Mouse (Mus musculus) embryonic facial prominence, embryonic 10.5 days (tissue): ENCODE measurements around the gene Ssmem1. TPM values are rescaled to one million over a fixed set of nuclear protein-coding genes. Genes with fewer than 3 reads are reported as not detected.

Experiments
- DNase-seq: peaks from one replicate; pipeline ENCODE4 v3.0.0-alpha.2; 2017; ENCODE audit warnings: low spot score
- H3K27ac ChIP-seq: fragments of 300-500 bp; sonication (generic); replicated peaks from 2 replicates; pipeline ENCODE4 v1.5.1; 2016; ENCODE audit warnings: mild to moderate bottlenecking
- H3K27me3 ChIP-seq: fragments of 300-500 bp; sonication (generic); replicated peaks from 2 replicates; pipeline ENCODE4 v1.6.1; 2016; ENCODE audit warnings: low read depth, mild to moderate bottlenecking; ENCODE audit not compliant: poor library complexity, severe bottlenecking
- H3K36me3 ChIP-seq: fragments of 300-500 bp; sonication (generic); replicated peaks from 2 replicates; pipeline ENCODE4 v1.6.1; 2016; ENCODE audit warnings: mild to moderate bottlenecking, moderate library complexity
- H3K4me1 ChIP-seq: fragments of 300-500 bp; sonication (generic); 2 replicates; pipeline ENCODE4 v1.6.1; 2016
- H3K4me3 ChIP-seq: fragments of 300-500 bp; sonication (generic); 2 replicates; pipeline ENCODE4 v1.5.1; 2016; ENCODE audit warnings: mild to moderate bottlenecking, moderate library complexity
- H3K9me3 ChIP-seq: fragments of 300-500 bp; sonication (generic); 2 replicates; pipeline ENCODE4 v1.6.1; 2016; ENCODE audit warnings: mild to moderate bottlenecking
- WGBS: fragments of 180-500 bp; shearing (Covaris S2); methylation state at CpG from one replicate; pipeline ENCODE4 v1.1.7; 2016; 5-methylcytosine and 5-hydroxymethylcytosine counted together
- polyA plus RNA-seq: library from polyadenylated mRNA; unstranded; fragments of >200 nt; fragmentation: Nextera tagmentation; extraction: Ambion mirVana; gene quantifications from 2 replicates; pipeline ENCODE4 v1.2.1, GENCODE M21; 2016

The Ssmem1 gene
- polyA plus RNA-seq, 1 experiment from 2014 or later: 0.40 TPM

DNA sequence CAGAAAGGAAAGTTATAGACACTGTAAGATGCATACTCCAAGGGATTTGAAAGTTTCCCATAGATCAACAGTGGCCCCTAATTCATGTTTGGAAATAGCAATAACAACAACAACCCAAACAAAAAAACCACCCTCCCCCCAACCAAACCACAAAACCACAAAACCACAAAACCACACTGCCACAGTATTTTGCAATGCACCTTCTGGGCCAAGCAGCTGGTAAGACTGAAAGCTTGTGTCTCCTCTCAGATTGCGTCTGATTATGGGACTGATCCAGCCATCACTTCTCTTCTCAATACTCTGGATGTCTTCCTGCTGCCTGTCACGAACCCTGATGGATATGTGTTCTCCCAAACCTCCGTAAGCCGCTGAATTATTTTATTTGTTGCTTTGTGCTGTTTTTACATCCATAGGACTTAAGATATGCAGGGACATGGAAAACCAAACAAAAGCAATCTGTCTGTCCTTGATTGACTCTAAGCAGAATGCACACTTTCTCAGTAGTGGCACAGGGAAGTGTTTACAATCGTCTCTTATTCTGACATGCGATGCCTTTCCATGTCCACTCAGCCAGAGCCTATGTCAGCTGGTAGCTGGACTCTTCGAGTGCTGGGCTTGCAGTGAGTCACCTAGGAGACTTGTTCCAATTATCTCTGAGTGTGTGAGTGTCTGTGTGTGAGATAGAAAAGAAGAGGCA, 41.0 kb downstream of the Ssmem1 start:
- no peak for DNase-seq
- Histone ChIP-seq H3K27me3 (no peaks in the 10 kb centered on the region), H3K27ac (peak overlapping the region; percentile 87), H3K4me1 (peaks cover 82% of the 10 kb centered on the region), H3K36me3 (no peaks in the 10 kb centered on the region), H3K9me3 (no peaks in the 10 kb centered on the region), H3K4me3 (no peak overlapping the region)
- 80% methylated on average over 7 of the region's 7 CpGs for WGBS

DNA sequence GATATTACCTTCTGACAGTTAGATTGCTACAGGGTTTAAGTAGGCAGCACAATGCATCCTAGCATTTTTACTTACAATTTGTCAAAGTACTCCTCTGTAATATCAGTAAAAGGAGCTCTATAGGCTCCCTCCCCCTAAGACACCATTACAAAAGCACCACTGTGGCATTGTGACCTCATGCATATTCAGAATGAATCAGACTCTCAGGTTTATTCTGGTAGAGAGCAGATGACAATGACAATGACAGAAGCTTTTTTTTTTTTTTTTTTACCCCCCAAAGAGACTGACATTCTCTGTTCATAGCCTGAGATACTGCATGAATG, 41.5 kb downstream of the Ssmem1 start:
- no peaks in the 10 kb centered on the region for H3K27me3 ChIP-seq
- no peaks in the 10 kb centered on the region for H3K36me3 ChIP-seq
- DNase-seq: no peak
- peak overlapping the region; percentile 87 for H3K27ac ChIP-seq
- H3K9me3 ChIP-seq: no peaks in the 10 kb centered on the region
- H3K4me3 ChIP-seq: no peak overlapping the region
- peaks cover 82% of the 10 kb centered on the region for H3K4me1 ChIP-seq

DNA sequence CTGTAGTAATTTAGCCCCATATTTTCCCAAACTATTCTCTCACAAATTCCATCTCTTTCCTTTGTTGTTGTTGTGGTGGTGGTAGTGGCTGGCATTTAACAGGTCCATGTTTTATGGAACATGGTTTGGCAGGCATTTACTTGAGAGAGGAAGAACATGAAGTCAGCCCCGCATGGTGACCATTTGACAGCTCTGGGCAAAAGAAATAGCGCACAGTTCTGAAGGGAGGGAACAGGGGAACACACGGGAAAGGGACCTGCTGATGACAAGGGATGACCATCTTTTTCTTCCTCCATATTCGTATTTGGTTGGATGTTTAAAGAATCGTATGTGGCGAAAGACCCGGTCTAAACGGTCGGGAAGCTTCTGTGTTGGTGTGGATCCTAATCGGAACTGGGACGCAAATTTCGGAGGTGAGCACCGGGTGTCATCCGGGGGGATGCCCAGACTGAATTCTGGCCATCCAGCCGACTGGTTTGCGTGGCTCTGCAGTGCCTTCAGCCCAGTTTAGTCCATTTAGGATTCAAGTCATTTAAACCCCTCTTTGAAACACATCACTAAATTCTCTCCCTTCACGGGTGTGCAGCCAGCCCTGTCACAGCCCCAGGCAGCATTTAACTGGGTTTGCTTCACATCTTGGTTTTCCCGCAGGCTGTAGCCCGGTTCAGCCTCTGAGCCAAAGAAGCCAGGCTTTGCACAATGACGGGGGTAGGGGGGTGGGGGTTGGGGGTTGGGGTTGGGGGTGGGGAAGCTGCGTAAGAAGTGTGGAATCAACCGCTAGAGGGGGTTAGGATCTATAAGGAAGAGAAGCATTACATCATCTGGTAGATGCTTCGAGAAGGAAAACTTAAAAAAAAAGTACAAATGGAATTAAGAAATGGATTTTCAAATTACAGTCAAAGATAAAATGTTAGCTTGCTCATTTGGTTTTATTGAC, 42.3 kb downstream of the Ssmem1 start:
- peak overlapping the region; percentile 87 for H3K27ac ChIP-seq
- no peaks in the 10 kb centered on the region for H3K9me3 ChIP-seq
- H3K4me3 ChIP-seq: peak overlapping the region; percentile 39
- 22% methylated on average over 23 of the region's 23 CpGs for WGBS
- peak; percentile 70 for DNase-seq
- H3K27me3 ChIP-seq: no peaks in the 10 kb centered on the region
- no peaks in the 10 kb centered on the region for H3K36me3 ChIP-seq
- peaks cover 76% of the 10 kb centered on the region for H3K4me1 ChIP-seq

DNA sequence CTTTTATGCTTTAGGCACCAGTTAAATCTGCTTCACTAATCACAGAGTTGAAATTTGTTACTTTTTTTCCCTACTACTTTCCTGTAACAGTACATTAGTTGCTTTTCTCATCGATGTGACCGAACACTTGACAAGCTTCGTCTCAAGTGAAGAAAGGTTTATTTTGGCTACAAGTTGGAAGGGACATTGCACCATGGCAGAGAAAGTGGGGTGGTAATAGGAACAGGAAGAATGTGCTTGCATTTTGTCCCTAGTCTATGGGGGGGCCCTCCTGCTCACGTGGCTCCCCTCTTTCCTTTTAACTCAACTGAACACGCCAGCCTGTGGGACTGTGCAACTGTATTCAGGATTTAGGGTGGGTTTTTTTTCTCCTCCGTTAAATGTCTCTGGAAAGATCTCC, 43.0 kb downstream of the Ssmem1 start:
- DNase-seq: no peak
- H3K9me3 ChIP-seq: no peaks in the 10 kb centered on the region
- H3K4me1 ChIP-seq: peaks cover 69% of the 10 kb centered on the region
- H3K27me3 ChIP-seq: no peaks in the 10 kb centered on the region
- WGBS: 57% methylated on average over 6 of the region's 6 CpGs
- peak overlapping the region; percentile 87 for H3K27ac ChIP-seq
- no peak overlapping the region for H3K4me3 ChIP-seq
- H3K36me3 ChIP-seq: no peaks in the 10 kb centered on the region

DNA sequence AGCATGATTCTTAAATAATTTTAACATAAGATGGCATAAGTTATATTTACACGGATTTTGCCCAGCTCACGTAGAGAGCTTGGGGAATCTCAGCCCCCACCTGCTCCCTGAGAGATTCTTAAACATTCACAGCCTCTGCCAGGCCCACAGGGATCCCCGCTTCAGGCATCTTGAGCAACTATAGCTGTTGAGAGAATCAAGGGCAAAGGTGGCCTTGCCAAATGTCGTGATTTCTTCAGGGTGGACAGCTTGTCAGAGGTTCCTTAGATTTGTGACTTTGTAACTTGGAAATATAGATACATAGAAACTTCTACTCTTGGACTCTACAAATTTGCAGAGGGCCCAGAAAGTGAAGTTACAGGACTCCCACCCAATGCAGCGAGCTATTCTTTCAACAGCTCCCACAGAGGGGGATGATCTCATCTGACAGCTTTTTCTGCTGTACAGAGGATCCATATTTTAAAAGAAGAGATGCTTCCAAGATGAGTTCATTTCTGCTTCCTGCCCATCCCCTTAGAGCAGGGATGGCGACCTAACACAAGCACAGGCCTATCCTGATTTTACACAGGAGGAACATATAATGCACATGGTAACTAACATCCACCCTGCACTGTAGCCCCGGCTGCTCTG, 43.8 kb downstream of the Ssmem1 start:
- Histone ChIP-seq H3K9me3 (no peaks in the 10 kb centered on the region), H3K27ac (peak overlapping the region; percentile 71), H3K36me3 (no peaks in the 10 kb centered on the region), H3K27me3 (no peaks in the 10 kb centered on the region), H3K4me1 (peaks cover 61% of the 10 kb centered on the region), H3K4me3 (no peak overlapping the region)
- 81% methylated on average over 7 of the region's 7 CpGs for WGBS
- DNase-seq: no peak

DNA sequence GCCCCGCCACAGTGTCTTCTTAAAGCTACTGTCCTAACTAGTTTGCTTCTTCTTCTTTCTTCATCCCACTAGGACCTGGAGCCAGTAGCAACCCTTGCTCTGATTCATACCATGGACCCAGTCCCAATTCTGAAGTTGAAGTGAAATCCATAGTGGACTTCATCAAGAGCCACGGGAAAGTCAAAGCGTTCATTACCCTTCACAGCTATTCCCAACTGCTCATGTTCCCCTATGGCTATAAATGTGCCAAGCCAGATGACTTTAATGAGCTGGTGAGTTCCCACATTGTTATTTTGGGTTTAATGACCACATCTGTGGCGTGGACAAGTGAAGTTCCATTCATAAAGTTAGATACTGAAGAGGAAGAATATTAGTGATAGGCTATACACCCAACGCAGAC, 44.4 kb downstream of the Ssmem1 start:
- H3K9me3 ChIP-seq: no peaks in the 10 kb centered on the region
- no peak for DNase-seq
- 89% methylated on average over 5 of the region's 5 CpGs for WGBS
- no peaks in the 10 kb centered on the region for H3K27me3 ChIP-seq
- peak overlapping the region; percentile 71 for H3K27ac ChIP-seq
- H3K4me3 ChIP-seq: no peak overlapping the region
- no peaks in the 10 kb centered on the region for H3K36me3 ChIP-seq
- H3K4me1 ChIP-seq: peaks cover 55% of the 10 kb centered on the region

DNA sequence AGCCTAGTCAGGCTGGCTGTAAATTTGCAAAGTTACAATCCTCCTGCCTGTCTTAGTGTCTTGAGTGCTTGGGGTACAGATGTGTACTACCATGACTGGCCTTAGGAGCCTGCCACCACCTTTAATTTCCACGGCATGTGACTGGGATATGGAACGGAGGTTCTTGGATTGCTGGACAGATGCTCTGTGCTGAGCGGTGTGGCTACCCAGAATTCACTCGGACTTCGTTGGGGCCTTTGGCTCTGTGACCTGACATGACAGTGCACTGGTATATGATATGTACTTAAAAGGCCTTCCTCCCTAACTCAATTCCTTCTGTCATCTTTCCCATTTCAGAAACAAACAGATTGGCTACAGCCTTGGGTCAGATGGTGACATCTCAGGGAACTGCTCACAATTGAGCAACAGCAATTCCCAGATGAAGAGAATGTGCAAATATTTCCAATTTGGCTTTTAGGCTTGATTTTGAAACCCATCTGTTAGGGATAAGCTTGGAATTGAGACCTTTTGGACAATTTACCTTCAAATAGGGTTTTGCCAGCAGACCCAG, 45.0 kb downstream of the Ssmem1 start:
- DNase-seq: no peak
- Histone ChIP-seq H3K4me1 (peaks cover 49% of the 10 kb centered on the region), H3K36me3 (no peaks in the 10 kb centered on the region)

DNA sequence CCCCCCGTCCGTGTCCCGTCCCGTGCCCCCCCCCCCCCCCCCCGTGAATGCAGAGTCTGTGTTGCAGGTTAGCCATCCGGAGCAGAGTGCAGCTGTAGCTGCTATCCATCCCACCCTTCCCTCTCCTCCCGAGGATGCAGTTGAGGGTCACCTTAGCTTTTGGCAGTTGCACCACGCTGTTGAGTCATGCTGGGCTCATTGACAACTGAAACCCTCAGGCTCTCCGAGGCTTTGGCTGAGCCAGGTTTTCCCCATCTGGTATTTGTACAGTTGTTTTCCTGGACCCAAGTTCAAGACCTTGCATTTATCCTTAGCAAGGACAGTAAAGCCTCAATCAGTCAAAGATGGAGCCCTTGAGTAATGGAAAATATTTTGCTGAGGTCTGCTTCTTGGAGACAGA, 46.4 kb downstream of the Ssmem1 start:
- DNase-seq: no peak
- Histone ChIP-seq H3K4me1 (peaks cover 35% of the 10 kb centered on the region), H3K4me3 (no peak overlapping the region), H3K27ac (peak overlapping the region; percentile 26), H3K27me3 (no peaks in the 10 kb centered on the region), H3K36me3 (no peaks in the 10 kb centered on the region), H3K9me3 (no peaks in the 10 kb centered on the region)
- 8% methylated on average over 8 of the region's 9 CpGs for WGBS

More for the DNA sequence above, 45.0 kb downstream of the Ssmem1 start:
- Histone ChIP-seq H3K27me3 (no peaks in the 10 kb centered on the region), H3K27ac (0 out of 2 replicates have a peak overlapping the region, but pooled peaks have one; percentile 27), H3K9me3 (no peaks in the 10 kb centered on the region), H3K4me3 (no peak overlapping the region)
- 85% methylated on average over 5 of the region's 5 CpGs for WGBS

DNA sequence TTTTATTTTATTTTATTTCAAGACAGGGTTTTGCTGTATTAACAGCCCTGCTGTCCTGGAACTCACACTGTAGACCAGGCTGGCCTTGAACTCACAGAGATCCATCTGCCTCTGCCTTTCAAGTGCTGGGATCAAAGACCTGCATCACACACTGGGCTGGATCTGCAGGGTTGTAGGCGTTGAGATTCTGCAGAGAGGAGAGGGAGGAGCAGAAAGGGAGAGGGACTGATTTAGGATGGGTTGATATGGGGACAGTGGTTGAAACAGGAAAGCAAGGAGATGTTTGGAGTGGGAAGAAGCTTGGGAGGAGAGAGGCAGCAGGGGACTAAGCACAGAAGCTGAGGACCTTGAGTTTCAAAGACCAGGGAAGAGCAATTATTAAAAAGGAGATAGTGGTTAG, 50.1 kb downstream of the Ssmem1 start:
- peaks cover 8% of the 10 kb centered on the region for H3K4me1 ChIP-seq
- no peaks in the 10 kb centered on the region for H3K36me3 ChIP-seq
- H3K27me3 ChIP-seq: no peaks in the 10 kb centered on the region
- 0 out of 2 replicates have a peak overlapping the region, but pooled peaks have one; percentile 2 for H3K27ac ChIP-seq
- no peak overlapping the region for H3K4me3 ChIP-seq
- DNase-seq: no peak
- 63% methylated on average over 1 of the region's 1 CpGs for WGBS
- no peaks in the 10 kb centered on the region for H3K9me3 ChIP-seq

DNA sequence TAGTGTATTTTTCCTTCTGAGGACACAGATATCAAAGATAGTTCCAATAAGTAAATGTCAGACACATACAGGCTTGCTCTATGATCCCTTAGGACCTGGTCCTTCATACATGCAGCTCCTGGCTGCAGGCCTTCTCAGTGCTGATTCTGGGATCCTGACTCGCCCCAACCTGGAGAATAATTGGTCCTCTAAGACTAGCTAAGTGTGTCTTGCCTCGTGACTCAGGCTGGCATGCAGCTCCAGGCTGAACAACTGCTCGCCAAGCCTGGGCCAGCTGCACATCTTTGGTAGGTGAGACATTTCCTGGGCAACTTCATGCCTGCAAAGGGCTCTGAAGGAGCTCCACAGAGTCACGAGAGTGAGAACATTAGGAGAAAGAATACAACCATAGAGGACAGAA, 52.5 kb downstream of the Ssmem1 start:
- Histone ChIP-seq H3K9me3 (no peaks in the 10 kb centered on the region), H3K36me3 (no peaks in the 10 kb centered on the region), H3K4me3 (no peak overlapping the region), H3K4me1 (no peaks in the 10 kb centered on the region), H3K27me3 (no peaks in the 10 kb centered on the region), H3K27ac (no peak overlapping the region; the same call in 1 of the 2 replicates)
- 82% methylated on average over 4 of the region's 4 CpGs for WGBS
- DNase-seq: no peak

DNA sequence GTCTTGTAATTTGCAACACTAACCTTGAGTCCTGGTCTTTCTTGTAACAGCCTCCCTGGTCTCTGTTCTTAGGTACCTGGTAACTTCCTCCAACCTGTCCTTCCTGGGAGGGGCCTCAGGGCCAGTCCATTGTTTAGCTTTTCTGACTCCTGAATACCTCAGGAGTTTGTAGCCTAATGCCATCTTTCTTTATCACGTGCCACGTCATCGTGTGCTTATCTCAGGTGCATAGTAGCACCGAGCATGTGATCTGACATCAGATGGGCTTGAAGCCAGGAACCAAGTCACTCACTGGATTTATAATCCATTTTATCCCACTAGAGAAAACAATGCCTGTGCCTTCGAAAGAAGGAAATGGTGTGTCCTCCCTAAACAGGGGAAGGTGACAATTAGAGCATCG, 53.9 kb downstream of the Ssmem1 start:
- Histone ChIP-seq H3K36me3 (no peaks in the 10 kb centered on the region), H3K9me3 (no peaks in the 10 kb centered on the region), H3K4me3 (no peak overlapping the region), H3K27me3 (no peaks in the 10 kb centered on the region), H3K4me1 (no peaks in the 10 kb centered on the region; the same call in 1 of the 2 replicates), H3K27ac (no peak overlapping the region)
- no peak for DNase-seq
- 89% methylated on average over 6 of the region's 6 CpGs for WGBS

DNA sequence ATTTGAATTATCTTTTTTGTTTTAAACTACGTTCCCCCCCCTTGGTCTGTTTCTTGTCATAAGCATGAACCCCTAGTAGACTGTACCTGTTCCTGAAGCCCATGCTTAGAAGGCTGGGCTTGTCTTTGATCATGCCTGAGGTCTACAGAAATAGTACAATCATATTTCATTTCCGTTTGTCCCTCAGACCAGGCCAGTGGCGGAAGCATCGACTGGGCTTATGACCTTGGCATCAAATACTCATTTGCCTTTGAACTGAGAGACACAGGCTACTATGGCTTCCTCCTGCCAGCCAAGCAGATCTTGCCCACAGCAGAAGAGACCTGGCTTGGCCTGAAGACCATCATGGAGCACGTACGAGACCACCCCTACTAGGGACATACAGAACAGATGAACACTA, 54.4 kb downstream of the Ssmem1 start:
- Histone ChIP-seq H3K27me3 (no peaks in the 10 kb centered on the region), H3K4me1 (no peaks in the 10 kb centered on the region; the same call in 1 of the 2 replicates), H3K36me3 (no peaks in the 10 kb centered on the region), H3K4me3 (no peak overlapping the region), H3K27ac (no peak overlapping the region), H3K9me3 (no peaks in the 10 kb centered on the region)
- 95% methylated on average over 6 of the region's 6 CpGs for WGBS
- DNase-seq: no peak
